Mouse (Mus musculus): ENCODE data around the gene Slc24a4.

The Slc24a4 gene

GRCm38 (mm10) chr12:102308001-102308456 is 179.5 kb downstream of the Slc24a4 start:
- in situ Hi-C loops (cut with MboI, MseI): no loop called here

DNA sequence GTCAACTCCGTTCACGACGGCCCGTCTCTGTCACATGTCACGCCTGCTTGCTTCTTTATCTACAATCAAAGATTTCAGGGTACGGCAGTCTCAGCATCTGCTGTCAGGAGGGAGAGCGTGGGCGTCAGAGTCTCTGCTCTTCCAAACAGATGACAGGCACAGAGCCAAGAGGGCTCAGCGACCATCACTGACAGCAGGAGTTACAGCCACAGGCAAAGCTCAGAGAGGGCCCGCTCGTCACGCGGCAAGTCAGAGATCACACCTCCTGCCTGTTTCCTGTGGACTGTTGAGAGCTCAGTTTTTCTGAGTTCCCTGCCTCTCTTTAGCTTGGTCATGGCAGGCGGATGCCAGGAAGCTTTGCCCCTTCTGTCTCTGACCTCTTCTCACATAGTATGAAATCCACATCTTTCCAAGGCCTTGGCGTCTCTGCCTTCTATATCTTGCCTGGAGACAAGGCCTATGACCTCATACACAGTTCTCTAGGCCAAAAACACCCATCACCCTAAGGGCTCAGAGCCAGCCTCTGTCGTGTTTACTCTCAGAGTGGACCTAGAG is 180.0 kb downstream of the Slc24a4 start:
- in situ Hi-C loops (cut with MboI, MseI): no loop called here

DNA sequence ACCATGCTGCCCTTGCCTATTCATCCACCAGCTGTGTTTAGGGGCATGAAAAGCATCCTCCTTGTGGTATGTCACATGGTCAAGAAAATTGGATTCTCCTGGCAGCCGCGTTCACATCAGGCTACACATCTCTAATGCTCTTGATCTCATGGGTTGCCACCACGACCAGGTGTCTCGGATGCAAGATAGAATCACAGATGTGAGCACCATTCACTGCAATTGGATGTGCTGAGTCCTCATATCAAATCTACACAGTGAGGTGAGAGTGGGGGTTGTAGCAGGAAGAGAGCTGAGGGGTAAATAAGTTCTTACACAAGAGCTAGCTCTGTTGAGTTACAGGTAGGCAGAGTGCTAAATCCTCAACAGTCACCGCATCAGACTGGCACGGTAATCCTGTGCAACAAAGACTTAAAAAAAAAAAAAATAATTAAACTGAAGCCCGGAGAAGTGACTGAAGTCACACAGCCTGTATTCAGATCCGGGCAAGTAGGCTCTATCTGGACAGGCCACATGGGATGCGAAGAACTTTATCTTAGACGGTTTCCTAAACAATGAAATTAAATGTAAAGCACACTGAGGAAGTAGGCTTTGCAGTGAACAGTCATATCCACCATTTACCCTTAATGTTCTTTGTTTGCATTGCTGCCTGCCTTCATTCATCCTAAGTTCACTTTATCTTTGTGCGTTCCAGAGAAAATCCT is 180.7 kb downstream of the Slc24a4 start:
- in situ Hi-C loops (cut with MboI, MseI): no loop called here

GRCm38 (mm10) chr12:102309800-102310195 is 181.3 kb downstream of the Slc24a4 start:
- in situ Hi-C loops (cut with MboI, MseI): no loop called here

- in situ Hi-C loops (cut with MboI, MseI): no loop called here
Measured at GRCm38 (mm10) chr12:102310261-102310660, 181.7 kb downstream of the Slc24a4 start.

GRCm38 (mm10) chr12:102311454-102311853 is 182.9 kb downstream of the Slc24a4 start:
- in situ Hi-C loops (cut with MboI, MseI): no loop called here
